Mouse (Mus musculus): ENCODE data around the gene Zfp422.
"Not testable (repeated sequence)": the region's sequence is repeated elsewhere in the genome, so short reads cannot be mapped to it uniquely, and the experiment has no call there.

DNA sequence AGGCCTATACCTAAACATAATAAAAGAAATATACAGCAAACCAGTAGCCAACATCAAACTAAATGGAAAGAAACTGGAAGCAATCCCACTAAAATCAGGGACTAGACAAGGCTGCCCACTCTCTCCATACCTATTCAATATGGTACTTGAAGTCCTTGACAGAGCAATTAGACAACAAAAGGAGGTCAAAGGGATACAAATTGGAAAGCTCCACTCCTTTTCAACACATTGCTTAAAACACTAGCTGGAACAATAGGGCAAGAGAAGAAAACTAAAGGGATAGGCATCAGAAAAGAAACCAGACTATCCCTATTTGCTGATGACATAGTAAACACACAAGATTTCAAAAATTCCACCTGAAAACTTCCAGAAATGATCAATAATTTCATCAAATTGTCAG lies 27.8 kb downstream of the Zfp422 start:
- TF ChIP-seq CTCF, POLR2A (IDR thresholded peaks at IDR 0.05; ENCODE audit: insufficient read depth, low read depth, low read length): not testable (repeated sequence)
